Mouse (Mus musculus): ENCODE data around the gene Zswim8. TPM values are rescaled to one million over a fixed set of nuclear protein-coding genes. Genes with fewer than 3 reads are reported as not detected.

Gene Zswim8
- total and polyA plus RNA-seq, 3 experiments, result 16.5 to 35.5 TPM; not detected in 1

DNA sequence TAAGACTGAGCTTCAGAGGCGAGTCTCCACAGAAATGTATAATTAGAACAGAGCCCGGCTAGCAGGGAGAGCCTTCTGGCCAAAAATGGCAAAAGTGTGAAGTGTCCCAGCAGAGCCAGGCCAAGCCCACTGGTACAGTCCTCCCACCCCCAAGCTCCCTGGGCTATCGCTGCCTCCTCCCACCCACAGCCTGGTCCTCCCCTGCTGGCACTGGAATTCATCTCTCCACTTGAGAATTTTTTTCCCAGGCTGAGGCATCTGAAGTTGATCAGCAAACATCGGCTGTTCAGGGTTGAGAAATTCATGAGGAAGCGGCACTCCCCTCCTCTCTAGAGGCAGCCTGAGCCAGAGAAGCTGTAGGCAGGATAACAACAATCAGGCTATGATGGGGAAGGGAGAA lies 61.2 kb downstream of the Zswim8 start:
- Histone ChIP-seq H3K9ac (ENCODE audit: control insufficient read depth, low read depth, low read length, poor library complexity, severe bottlenecking) (no peak overlapping the region), H3K9me3 (replicated peaks; ENCODE audit: insufficient read depth, low read length) (no peaks in the 10 kb centered on the region), H3K4me3 (ENCODE audit: control insufficient read depth in 1 of 2, insufficient read depth in 1 of 2, low read depth in 2 of 2, low read length in 2 of 2) (no peak overlapping the region), H3K79me2 (ENCODE audit: control insufficient read depth, insufficient read depth, low read length, poor library complexity) (no peaks in the 10 kb centered on the region), H3K27me3 (ENCODE audit: control insufficient read depth in 1 of 2, insufficient read depth in 2 of 2, low read length in 2 of 2) (no peaks in the 10 kb centered on the region), H3K4me1 (ENCODE audit: control insufficient read depth in 1 of 2, insufficient read depth in 2 of 2, low read length in 2 of 2) (no peaks in the 10 kb centered on the region), H3K27ac (ENCODE audit: control insufficient read depth, low read depth, low read length) (no peak overlapping the region), H3K36me3 (ENCODE audit: control insufficient read depth in 1 of 2, insufficient read depth in 2 of 2, low read length in 2 of 2) (peaks cover 0 to 4% of the 10 kb centered on the region in 2 experiments; a peak in 2 of 4 replicates)
- TF ChIP-seq USF2 (IDR thresholded peaks at IDR 0.05; ENCODE audit: borderline replicate concordance in 1 of 2, insufficient read depth in 1 of 2, low read depth in 1 of 2, low read length in 2 of 2), result no peak
- TF ChIP-seq ETS1 (IDR thresholded peaks at IDR 0.05; ENCODE audit: low read depth, low read length), result no peak
- TF ChIP-seq E2F4 (IDR thresholded peaks at IDR 0.05; ENCODE audit: borderline replicate concordance, low read depth, low read length), result no peak
- TF ChIP-seq HCFC1 (IDR thresholded peaks at IDR 0.05; ENCODE audit: low read depth, low read length), result no peak
- no peak for TF ChIP-seq EP300 (IDR thresholded peaks at IDR 0.05; ENCODE audit: low read depth in 1 of 2, low read length in 2 of 2)
- no peak for TF ChIP-seq ELF1 (IDR thresholded peaks at IDR 0.05; ENCODE audit: low read depth, low read length)
- TF ChIP-seq GATA1 (IDR thresholded peaks at IDR 0.05; ENCODE audit: low read depth, low read length), result no peak
- TF ChIP-seq NRF1 (IDR thresholded peaks at IDR 0.05; ENCODE audit: insufficient read depth, low read depth, low read length, poor library complexity, severe bottlenecking), result no peak
- no peak for TF ChIP-seq ZNF384 (IDR thresholded peaks at IDR 0.05; ENCODE audit: low read depth, low read length)
- TF ChIP-seq GABPA (IDR thresholded peaks at IDR 0.05; ENCODE audit: low read depth, low read length), result no peak
- TF ChIP-seq MYB (IDR thresholded peaks at IDR 0.05; ENCODE audit: low read depth, low read length), result no peak
- no peak for TF ChIP-seq CHD2 (IDR thresholded peaks at IDR 0.05; ENCODE audit: low read length)
- TF ChIP-seq USF1 (IDR thresholded peaks at IDR 0.05; ENCODE audit: low read depth, low read length), result no peak
- no peak for TF ChIP-seq MYC (IDR thresholded peaks at IDR 0.05; ENCODE audit: low read depth, low read length)
- no peak for TF ChIP-seq SIN3A (IDR thresholded peaks at IDR 0.05; ENCODE audit: low read length)
- no peak for TF ChIP-seq ZMIZ1 (IDR thresholded peaks at IDR 0.05; ENCODE audit: low read depth, low read length)
- TF ChIP-seq KAT2A (conservative IDR thresholded peaks at IDR 0.05; ENCODE audit: low read depth, low read length), result no peak
- no peak for DNase-seq (ENCODE audit: low read depth, low spot score)

DNA sequence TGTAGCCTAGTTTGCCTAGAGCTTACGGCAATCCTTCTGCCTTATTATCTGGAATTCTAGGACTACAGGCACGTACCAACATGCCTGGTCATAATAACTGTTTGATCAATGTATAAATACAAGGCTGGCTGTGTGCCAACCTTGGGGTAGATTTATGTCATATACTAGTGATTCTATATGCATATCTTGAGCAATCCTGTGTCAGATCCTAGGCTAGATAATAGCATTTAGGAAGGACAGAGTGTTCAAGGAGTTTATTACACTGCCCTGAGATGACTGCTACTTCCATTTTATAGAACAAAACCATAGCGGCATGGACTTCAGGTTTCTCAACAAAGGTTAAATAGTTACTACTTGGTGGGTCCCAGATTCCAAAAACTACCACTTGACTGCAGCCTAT lies 64.6 kb downstream of the Zswim8 start:
- H3K27me3 ChIP-seq (ENCODE audit: control insufficient read depth in 1 of 2, insufficient read depth in 2 of 2, low read length in 2 of 2), result no peaks in the 10 kb centered on the region
- H3K27ac ChIP-seq (ENCODE audit: control insufficient read depth, low read depth, low read length), result no peak overlapping the region
- H3K9me3 ChIP-seq (replicated peaks; ENCODE audit: insufficient read depth, low read length), result no peaks in the 10 kb centered on the region
- no peaks in the 10 kb centered on the region for H3K79me2 ChIP-seq (ENCODE audit: control insufficient read depth, insufficient read depth, low read length, poor library complexity)
- H3K4me3 ChIP-seq (ENCODE audit: control insufficient read depth in 1 of 2, insufficient read depth in 1 of 2, low read depth in 2 of 2, low read length in 2 of 2), result no peak overlapping the region
- no peaks in the 10 kb centered on the region; a peak in 1 of 4 replicates for H3K36me3 ChIP-seq (ENCODE audit: control insufficient read depth in 1 of 2, insufficient read depth in 2 of 2, low read length in 2 of 2)
- H3K4me1 ChIP-seq (ENCODE audit: control insufficient read depth in 1 of 2, insufficient read depth in 2 of 2, low read length in 2 of 2), result no peaks in the 10 kb centered on the region
- DNase-seq (ENCODE audit: low read depth, low spot score), result no peak
- TF ChIP-seq RCOR1 (IDR thresholded peaks at IDR 0.05; ENCODE audit: low read depth, low read length) (no peak), EP300 (IDR thresholded peaks at IDR 0.05; ENCODE audit: low read depth in 1 of 2, low read length in 2 of 2) (no peak), TAL1 (IDR thresholded peaks at IDR 0.05; ENCODE audit: low read length) (no peak), MEF2A (IDR thresholded peaks at IDR 0.05; ENCODE audit: extremely low read depth, insufficient replicate concordance, low read depth, low read length, poor library complexity, severe bottlenecking) (no peak), UBTF (IDR thresholded peaks at IDR 0.05; ENCODE audit: borderline replicate concordance, insufficient read depth, low read depth, low read length) (no peak), ZMIZ1 (IDR thresholded peaks at IDR 0.05; ENCODE audit: low read depth, low read length) (no peak), TBP (IDR thresholded peaks at IDR 0.05; ENCODE audit: low read depth, low read length) (no peak), GABPA (IDR thresholded peaks at IDR 0.05; ENCODE audit: low read depth, low read length) (no peak)
- H3K9ac ChIP-seq (ENCODE audit: control insufficient read depth, low read depth, low read length, poor library complexity, severe bottlenecking), result no peak overlapping the region

Measured in MEL (cell line).